Comparison of ENCODE assay signal across 8 mouse cellular contexts in the genomic region with DNA sequence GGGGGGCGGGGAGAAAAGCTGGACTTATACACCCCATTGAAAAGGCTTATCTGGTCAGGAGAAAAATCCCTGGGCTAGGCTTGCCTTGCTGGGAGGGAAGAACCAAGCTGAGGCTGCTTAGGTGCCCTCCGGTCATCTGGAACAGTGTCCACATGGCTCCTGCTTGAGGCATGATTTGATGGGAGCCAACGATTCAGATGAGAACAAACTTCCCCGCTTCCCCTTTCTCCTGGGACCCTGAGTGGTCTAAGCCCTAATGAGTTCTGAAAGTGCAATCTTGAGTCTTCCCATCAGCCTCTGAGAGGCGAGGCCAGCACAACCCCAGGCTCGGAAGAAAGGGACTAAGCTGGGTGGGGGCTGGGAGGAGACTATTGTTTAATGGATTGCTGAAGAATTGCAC.
DNase-seq lines count a peak whose midpoint lies in the region; ATAC-seq and TF ChIP-seq lines count a peak whose summit lies in the region.

No protein-coding gene starts in this region.

- DNase-seq in left cerebral cortex, postnatal 10 days (ENCODE audit: extremely low spot score in 1 of 2, low spot score in 2 of 2), result peak; percentile 13 to 47
- DNase-seq in left cerebral cortex, adult 9 months (ENCODE audit: low spot score in 2 of 2), result no peak
- DNase-seq in cerebellum, postnatal 25 days, result peak; percentile 36 to 39
- peak; percentile 16 for DNase-seq in limb, embryonic 14.5 days (ENCODE audit: low spot score)
- DNase-seq in ovary, postnatal 10 days (ENCODE audit: low spot score), result no peak
- DNase-seq in adrenal gland, adult 2 months, result no peak

- H3K27ac ChIP-seq in heart, embryonic 15.5 days, result peak overlapping the region; percentile 38; the same call in 1 of the 2 replicates
- H3K27ac ChIP-seq in limb, embryonic 14.5 days (replicated peaks; ENCODE audit: low read depth, low read length), result no peak overlapping the region
- peak overlapping the region; percentile 27; the same call in 1 of the 2 replicates for H3K27ac ChIP-seq in stomach, embryonic 14.5 days (ENCODE audit: low read length)

- no peaks in the 10 kb centered on the region for H3K27me3 ChIP-seq in heart, embryonic 15.5 days
- no peaks in the 10 kb centered on the region for H3K27me3 ChIP-seq in limb, embryonic 14.5 days (ENCODE audit: control insufficient read depth, insufficient read depth, low read length)
- H3K27me3 ChIP-seq in stomach, embryonic 14.5 days (ENCODE audit: control insufficient read depth, insufficient read depth, low read length), result no peaks in the 10 kb centered on the region

- intact Hi-C loops in left cerebral cortex, postnatal 10 days (cut with DNase I), result loop anchor here (5.0 kb wide), 1 partner anchor 77 kb away; no protein-coding TSS in a partner anchor

- 2% methylated on average over 5 of the region's 6 CpGs for WGBS in heart, embryonic 15.5 days
- WGBS in limb, embryonic 14.5 days, result 3% methylated on average over 5 of the region's 6 CpGs
- WGBS in stomach, embryonic 14.5 days, result under 1% methylated on average over 5 of the region's 6 CpGs

- peak overlapping the region; percentile 44 for H3K9ac ChIP-seq in heart, embryonic 15.5 days
- H3K9ac ChIP-seq in limb, embryonic 14.5 days (ENCODE audit: low read depth, low read length, severe bottlenecking), result peak overlapping the region; percentile 53
- H3K9ac ChIP-seq in stomach, embryonic 14.5 days (replicated peaks; ENCODE audit: low read depth, low read length), result no peak overlapping the region

- H3K9me3 ChIP-seq in heart, embryonic 15.5 days (replicated peaks), result no peaks in the 10 kb centered on the region
- no peaks in the 10 kb centered on the region for H3K9me3 ChIP-seq in limb, embryonic 14.5 days (ENCODE audit: control insufficient read depth, low read length)
- peaks cover 3% of the 10 kb centered on the region; the same call in 1 of the 2 replicates for H3K9me3 ChIP-seq in stomach, embryonic 14.5 days (ENCODE audit: control insufficient read depth, low read depth, low read length)

- H3K4me1 ChIP-seq in heart, embryonic 15.5 days (replicated peaks), result peaks cover 36% of the 10 kb centered on the region
- H3K4me1 ChIP-seq in limb, embryonic 14.5 days (ENCODE audit: control insufficient read depth, insufficient read depth, low read length), result peaks cover 27% of the 10 kb centered on the region
- H3K4me1 ChIP-seq in stomach, embryonic 14.5 days (ENCODE audit: control insufficient read depth, insufficient read depth, low read length), result peaks cover 13% of the 10 kb centered on the region; the same call in 1 of the 2 replicates

- no peaks in the 10 kb centered on the region for H3K36me3 ChIP-seq in heart, embryonic 15.5 days
- no peaks in the 10 kb centered on the region for H3K36me3 ChIP-seq in limb, embryonic 14.5 days (ENCODE audit: control insufficient read depth, insufficient read depth, low read length)
- H3K36me3 ChIP-seq in stomach, embryonic 14.5 days (ENCODE audit: control insufficient read depth, insufficient read depth, low read length), result no peaks in the 10 kb centered on the region

- H3K4me2 ChIP-seq in heart, embryonic 15.5 days, result peak overlapping the region; percentile 70
- H3K4me2 ChIP-seq in limb, embryonic 14.5 days (replicated peaks; ENCODE audit: low read depth, low read length, severe bottlenecking), result peak overlapping the region; percentile 71
- H3K4me2 ChIP-seq in stomach, embryonic 14.5 days (replicated peaks; ENCODE audit: low read depth, low read length), result peak overlapping the region; percentile 59

- TF ChIP-seq POLR2A in limb, embryonic 14.5 days (IDR thresholded peaks at IDR 0.05; ENCODE audit: borderline replicate concordance, extremely low read depth, insufficient read depth, insufficient read length), result no peak

- H3K4me3 ChIP-seq in heart, embryonic 15.5 days, result peak overlapping the region; percentile 48
- H3K4me3 ChIP-seq in limb, embryonic 14.5 days (replicated peaks; ENCODE audit: low read length), result peak overlapping the region; percentile 35
- H3K4me3 ChIP-seq in stomach, embryonic 14.5 days (ENCODE audit: low read depth, low read length), result peak overlapping the region; percentile 28

- ATAC-seq in heart, embryonic 15.5 days (replicated peaks; ENCODE audit: insufficient number of reproducible peaks, insufficient read depth, low FRiP score, low read depth), result peak; percentile 28
- peak; percentile 21 for ATAC-seq in limb, embryonic 14.5 days (ENCODE audit: low FRiP score, low read depth)
- ATAC-seq in stomach, embryonic 14.5 days (ENCODE audit: insufficient number of reproducible peaks, insufficient read depth, low FRiP score, low read depth), result no peak

Comparison
In these comparisons a context has a peak if more than half of its experiments do, and no peak if none do; other contexts are left out.
1. DNase-seq: peak in left cerebral cortex, postnatal 10 days (2 of 2), cerebellum, postnatal 25 days (2 of 2) and limb, embryonic 14.5 days (single experiment); none in left cerebral cortex, adult 9 months (0 of 2), ovary, postnatal 10 days (single experiment) and adrenal gland, adult 2 months (single experiment).
2. Peak in every context shown above with its lines, with median percentiles within 50 percentile points of each other: H3K4me2 ChIP-seq and H3K4me3 ChIP-seq.